Mouse (Mus musculus) intestine, postnatal 0 days (tissue): ENCODE measurements at regions not wholly inside any gene's neighbourhood (a gene's known extent, or its start where the extent isn't known, plus 50 kb on each side); places are given as distances from the start of the nearest gene placed in this dataset.

Experiments used
- ATAC-seq: fragments of 200-750 bp; cut with Nextera tagmentation; 2 replicates; pipeline ENCODE4 v1.8.0; 2017; ENCODE audit warnings: mild to moderate bottlenecking, moderate TSS enrichment, moderate library complexity
- H3K27ac ChIP-seq: fragments of 300-500 bp; sonication (generic); 2 replicates; pipeline ENCODE4 v1.5.1; 2014; ENCODE audit warnings: mild to moderate bottlenecking, low read depth, low read length, moderate library complexity
- H3K27me3 ChIP-seq: fragments of 300-500 bp; sonication (generic); replicated peaks from 2 replicates; pipeline ENCODE4 v1.6.1; 2014; ENCODE audit warnings: low read length, mixed read lengths; ENCODE audit not compliant: control insufficient read depth, insufficient read depth
- H3K36me3 ChIP-seq: fragments of 300-500 bp; sonication (generic); 2 replicates; pipeline ENCODE4 v1.6.1; 2014; ENCODE audit warnings: mild to moderate bottlenecking, moderate library complexity; ENCODE audit not compliant: control insufficient read depth, insufficient read depth
- H3K4me1 ChIP-seq: fragments of 300-500 bp; sonication (generic); replicated peaks from 2 replicates; pipeline ENCODE4 v1.6.1; 2014; ENCODE audit warnings: antibody characterized with exemption, low read length, mixed read lengths; ENCODE audit not compliant: control insufficient read depth, insufficient read depth
- H3K4me2 ChIP-seq: fragments of 300-500 bp; sonication (generic); replicated peaks from 2 replicates; pipeline ENCODE4 v1.6.1; 2014; ENCODE audit warnings: low read depth, mild to moderate bottlenecking, moderate library complexity
- H3K4me3 ChIP-seq: fragments of 300-500 bp; sonication (generic); 2 replicates; pipeline ENCODE4 v1.5.1; 2014; ENCODE audit warnings: low read depth, low read length
- H3K9ac ChIP-seq: fragments of 300-500 bp; sonication (generic); 2 replicates; pipeline ENCODE4 v1.6.1; 2014; ENCODE audit warnings: mild to moderate bottlenecking, low read depth, low read length
- H3K9me3 ChIP-seq: fragments of 300-500 bp; sonication (generic); 2 replicates; pipeline ENCODE4 v1.6.1; 2016; ENCODE audit warnings: mixed run types; ENCODE audit not compliant: control insufficient read depth
- CTCF ChIP-seq: sonication (generic); IDR thresholded peaks from 2 replicates; pipeline ENCODE4 v1.5.1; 2016; ENCODE audit warnings: low read depth, mild to moderate bottlenecking, control low read depth, antibody characterized with exemption, moderate library complexity
- WGBS: fragments of 180-500 bp; shearing (Covaris S2); extraction: QIAGEN DNeasy Blood & Tissue Kit; methylation state at CpG from one replicate; pipeline ENCODE4 v1.1.7; 2014; 5-methylcytosine and 5-hydroxymethylcytosine counted together

- no peak overlapping the region for H3K4me2 ChIP-seq
- H3K4me1 ChIP-seq, result no peaks in the 10 kb centered on the region
- H3K36me3 ChIP-seq, result no peaks in the 10 kb centered on the region
- H3K9ac ChIP-seq, result no peak overlapping the region
- no peaks in the 10 kb centered on the region for H3K27me3 ChIP-seq
- TF ChIP-seq CTCF, result no peak
- no peak for ATAC-seq
- H3K4me3 ChIP-seq, result no peak overlapping the region
- no peaks in the 10 kb centered on the region for H3K9me3 ChIP-seq
- 51% methylated on average over 5 of the region's 5 CpGs for WGBS
- H3K27ac ChIP-seq, result no peak overlapping the region
Measured at GRCm38 (mm10) chr16:58303555-58303954, 104.7 kb upstream of the Dcbld2 start.

GRCm38 (mm10) chr16:58316889-58317455 is 91.3 kb upstream of the Dcbld2 start:
- H3K4me2 ChIP-seq, result no peak overlapping the region
- no peaks in the 10 kb centered on the region for H3K4me1 ChIP-seq
- no peak overlapping the region for H3K27ac ChIP-seq
- H3K27me3 ChIP-seq, result no peaks in the 10 kb centered on the region
- no peaks in the 10 kb centered on the region for H3K36me3 ChIP-seq
- 61% methylated on average over 6 of the region's 6 CpGs for WGBS
- no peak overlapping the region for H3K9ac ChIP-seq
- no peak for TF ChIP-seq CTCF
- no peak overlapping the region for H3K4me3 ChIP-seq
- no peak for ATAC-seq
- H3K9me3 ChIP-seq, result no peaks in the 10 kb centered on the region

- no peaks in the 10 kb centered on the region for H3K9me3 ChIP-seq
- 44% methylated on average over 3 of the region's 3 CpGs for WGBS
- H3K9ac ChIP-seq, result no peak overlapping the region
- ATAC-seq, result no peak
- no peaks in the 10 kb centered on the region for H3K27me3 ChIP-seq
- no peaks in the 10 kb centered on the region for H3K36me3 ChIP-seq
- H3K27ac ChIP-seq, result no peak overlapping the region
- H3K4me2 ChIP-seq, result no peak overlapping the region
- no peak overlapping the region for H3K4me3 ChIP-seq
- no peak for TF ChIP-seq CTCF
- H3K4me1 ChIP-seq, result no peaks in the 10 kb centered on the region
Measured at GRCm38 (mm10) chr16:58331087-58331486, 77.2 kb upstream of the Dcbld2 start.

- no peak for ATAC-seq
- no peaks in the 10 kb centered on the region for H3K27me3 ChIP-seq
- no peaks in the 10 kb centered on the region for H3K9me3 ChIP-seq
- no peaks in the 10 kb centered on the region for H3K4me1 ChIP-seq
- H3K4me2 ChIP-seq, result no peak overlapping the region
- H3K27ac ChIP-seq, result no peak overlapping the region
- no peak overlapping the region for H3K4me3 ChIP-seq
- H3K36me3 ChIP-seq, result no peaks in the 10 kb centered on the region
- no peak overlapping the region for H3K9ac ChIP-seq
- no peak for TF ChIP-seq CTCF
- WGBS, result 80% methylated on average over 5 of the region's 5 CpGs
Measured at GRCm38 (mm10) chr16:58343921-58344320, 64.3 kb upstream of the Dcbld2 start.

GRCm38 (mm10) chr16:58349354-58349753 is 58.9 kb upstream of the Dcbld2 start:
- H3K27me3 ChIP-seq, result no peaks in the 10 kb centered on the region
- no peak for TF ChIP-seq CTCF
- H3K4me1 ChIP-seq, result no peaks in the 10 kb centered on the region
- 54% methylated on average over 5 of the region's 5 CpGs for WGBS
- no peak overlapping the region for H3K27ac ChIP-seq
- H3K4me2 ChIP-seq, result no peak overlapping the region
- no peaks in the 10 kb centered on the region for H3K36me3 ChIP-seq
- no peak overlapping the region for H3K9ac ChIP-seq
- no peaks in the 10 kb centered on the region for H3K9me3 ChIP-seq
- H3K4me3 ChIP-seq, result no peak overlapping the region
- no peak for ATAC-seq

- ATAC-seq, result no peak
- Histone ChIP-seq H3K4me3 (no peak overlapping the region), H3K36me3 (no peaks in the 10 kb centered on the region), H3K9ac (no peak overlapping the region), H3K27ac (no peak overlapping the region), H3K9me3 (no peaks in the 10 kb centered on the region), H3K4me1 (no peaks in the 10 kb centered on the region), H3K27me3 (no peaks in the 10 kb centered on the region), H3K4me2 (no peak overlapping the region)
- no peak for TF ChIP-seq CTCF
- WGBS, result 73% methylated on average over 2 of the region's 2 CpGs
Measured at GRCm38 (mm10) chr16:58349802-58350201, 58.4 kb upstream of the Dcbld2 start.

- no peak overlapping the region for H3K27ac ChIP-seq
- no peak overlapping the region for H3K4me3 ChIP-seq
- no peaks in the 10 kb centered on the region for H3K4me1 ChIP-seq
- 74% methylated on average over 3 of the region's 3 CpGs for WGBS
- no peak for TF ChIP-seq CTCF
- H3K27me3 ChIP-seq, result no peaks in the 10 kb centered on the region
- H3K36me3 ChIP-seq, result no peaks in the 10 kb centered on the region
- no peaks in the 10 kb centered on the region for H3K9me3 ChIP-seq
- H3K9ac ChIP-seq, result no peak overlapping the region
- no peak overlapping the region for H3K4me2 ChIP-seq
- no peak for ATAC-seq
Measured at GRCm38 (mm10) chr16:58352156-58352555, 56.1 kb upstream of the Dcbld2 start.
